Mouse (Mus musculus): Measurements from ENCODE around the gene Gngt1. TPM values are rescaled to one million over a fixed set of nuclear protein-coding genes. Genes with fewer than 3 reads are reported as not detected.
A peak's percentile ranks its signal among the peaks of the same experiment; 100 is the strongest.

Gngt1 gene
- polyA plus RNA-seq, 1 experiment from 2014 or later, result not detected

DNA sequence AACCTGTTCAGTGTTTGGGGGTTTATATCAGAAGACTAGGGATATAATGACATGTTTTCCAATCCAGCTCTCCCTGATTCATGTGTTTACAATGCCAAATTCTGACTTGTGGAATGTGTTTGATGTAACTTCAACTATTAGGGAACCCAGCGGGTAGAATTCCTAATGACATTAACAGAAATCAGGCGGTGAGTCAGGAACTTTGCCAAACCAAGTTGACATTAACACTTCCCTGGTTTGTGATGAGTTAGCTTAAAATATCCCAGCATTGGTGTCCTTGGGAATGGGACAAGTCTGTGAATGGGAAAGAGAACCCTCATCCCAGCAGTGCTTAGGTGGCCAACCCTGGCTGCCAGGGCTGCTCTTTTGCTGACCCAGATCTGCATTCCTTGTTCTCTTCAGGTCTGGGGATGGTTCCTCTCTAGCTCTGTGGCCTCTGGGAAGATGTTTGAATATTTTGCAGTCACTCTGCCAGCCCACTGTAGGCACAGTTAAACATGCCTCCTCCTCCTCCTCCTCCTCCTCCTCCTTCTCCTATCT lies 15.0 kb downstream of the Gngt1 start:
- Histone ChIP-seq H3K27me3 (no peaks in the 10 kb centered on the region), H3K4me2 (no peak overlapping the region), H3K9ac (no peak overlapping the region), H3K9me3 (no peaks in the 10 kb centered on the region), H3K4me1 (peaks cover 20% of the 10 kb centered on the region), H3K27ac (no peak overlapping the region), H3K36me3 (no peaks in the 10 kb centered on the region), H3K4me3 (no peak overlapping the region)
- WGBS, result 28% methylated on average over 2 of the region's 2 CpGs
- ATAC-seq (ENCODE audit: borderline replicate concordance, extremely low read depth, low FRiP score, low TSS enrichment), result 0 out of 2 replicates have a peak, but pooled peaks have one; percentile 9

DNA sequence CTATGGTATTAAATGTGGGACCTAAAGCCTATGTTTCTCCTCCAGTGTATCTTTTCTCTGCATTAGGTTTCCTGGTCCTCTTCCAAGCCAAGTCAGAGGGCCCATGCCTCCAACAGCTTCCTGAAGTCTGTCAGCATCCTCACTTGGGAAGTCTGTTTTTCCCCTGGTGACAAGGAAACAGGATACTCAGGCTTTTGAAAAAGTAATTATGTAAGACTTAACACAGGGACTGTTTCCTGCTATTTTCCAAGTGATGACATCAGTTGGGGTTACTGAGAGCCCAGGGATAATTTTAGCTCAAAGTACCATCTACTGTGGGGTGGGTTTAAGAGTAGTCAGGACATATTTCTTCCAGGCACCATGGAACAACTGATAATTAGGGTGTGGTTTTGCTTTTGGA lies 16.0 kb downstream of the Gngt1 start:
- H3K27ac ChIP-seq, result no peak overlapping the region; the same call in 1 of the 2 replicates
- H3K27me3 ChIP-seq, result no peaks in the 10 kb centered on the region
- H3K4me2 ChIP-seq, result no peak overlapping the region
- no peaks in the 10 kb centered on the region for H3K9me3 ChIP-seq
- H3K4me3 ChIP-seq, result no peak overlapping the region
- no peak for ATAC-seq (ENCODE audit: borderline replicate concordance, extremely low read depth, low FRiP score, low TSS enrichment)
- peaks cover 20% of the 10 kb centered on the region for H3K4me1 ChIP-seq
- no peak overlapping the region for H3K9ac ChIP-seq
- H3K36me3 ChIP-seq, result no peaks in the 10 kb centered on the region

DNA sequence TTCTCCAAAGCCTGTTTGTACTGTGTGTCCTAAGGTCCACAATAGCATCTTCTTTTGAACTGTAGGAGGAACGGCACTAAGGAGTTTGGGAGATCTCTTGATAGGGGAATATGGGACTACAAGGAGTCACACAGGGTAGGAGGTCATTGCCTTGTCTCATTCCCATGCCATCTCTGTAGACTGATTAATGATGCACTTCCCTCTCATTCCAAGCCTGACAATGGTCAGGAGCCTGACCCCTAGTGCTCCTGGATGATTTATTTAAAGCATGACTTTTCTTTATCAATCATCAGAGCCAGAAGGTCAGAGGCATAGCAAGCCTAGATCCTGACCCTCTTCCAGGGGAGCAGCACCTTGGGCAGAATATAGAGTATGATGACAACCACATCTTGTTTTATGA lies 29.1 kb downstream of the Gngt1 start:
- no peak for ATAC-seq (ENCODE audit: borderline replicate concordance, extremely low read depth, low FRiP score, low TSS enrichment)

DNA sequence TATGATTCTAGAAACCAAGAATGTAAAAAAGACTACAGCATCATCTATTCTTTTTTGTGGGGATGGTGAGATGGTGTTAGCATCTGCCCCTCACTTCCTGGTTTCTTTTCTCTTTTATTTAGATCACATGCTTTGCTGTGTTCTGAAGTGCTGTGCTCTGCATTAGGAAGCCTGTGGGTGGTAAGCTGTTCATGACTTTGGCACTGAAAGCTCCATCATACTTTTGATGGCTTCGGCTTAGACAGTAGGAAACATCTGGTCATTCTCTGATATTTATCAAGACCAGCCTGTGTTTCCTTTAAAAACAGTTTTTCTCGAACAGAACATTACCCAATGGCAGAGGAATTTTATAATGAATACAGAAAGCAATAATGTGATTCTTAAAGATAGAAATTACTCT lies 32.8 kb downstream of the Gngt1 start:
- Histone ChIP-seq H3K9me3 (no peaks in the 10 kb centered on the region), H3K4me3 (no peak overlapping the region), H3K4me1 (no peaks in the 10 kb centered on the region), H3K9ac (no peak overlapping the region), H3K36me3 (no peaks in the 10 kb centered on the region), H3K27ac (no peak overlapping the region), H3K27me3 (no peaks in the 10 kb centered on the region), H3K4me2 (no peak overlapping the region)
- 38% methylated on average over 2 of the region's 2 CpGs for WGBS
- ATAC-seq (ENCODE audit: borderline replicate concordance, extremely low read depth, low FRiP score, low TSS enrichment), result no peak

More for the DNA sequence above, 29.1 kb downstream of the Gngt1 start:
- Histone ChIP-seq H3K4me3 (no peak overlapping the region), H3K27me3 (no peaks in the 10 kb centered on the region), H3K9ac (no peak overlapping the region), H3K9me3 (no peaks in the 10 kb centered on the region), H3K27ac (no peak overlapping the region), H3K36me3 (no peaks in the 10 kb centered on the region), H3K4me1 (no peaks in the 10 kb centered on the region), H3K4me2 (no peak overlapping the region)
- 27% methylated on average over 1 of the region's 1 CpGs for WGBS

DNA sequence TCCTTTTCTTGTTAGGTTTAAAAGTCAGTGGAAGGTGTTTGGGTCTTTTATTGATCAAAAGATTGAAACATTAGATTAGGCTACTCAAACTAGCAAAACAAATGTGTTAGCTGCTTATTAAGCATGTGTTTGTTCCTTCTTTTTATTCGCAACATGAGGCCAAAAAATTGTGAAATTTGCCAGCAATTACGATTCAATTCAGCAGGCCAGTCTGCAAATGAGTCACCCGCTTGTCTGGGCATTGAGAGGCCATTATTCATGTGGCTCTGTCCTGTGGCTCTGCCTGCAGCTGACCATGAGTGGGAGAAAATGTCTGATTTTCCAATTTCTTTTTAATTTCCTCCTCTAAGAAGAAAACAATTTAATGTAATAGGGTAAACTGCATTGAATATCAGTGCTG lies 37.4 kb downstream of the Gngt1 start:
- no peak overlapping the region for H3K4me3 ChIP-seq
- H3K27me3 ChIP-seq, result no peaks in the 10 kb centered on the region
- 78% methylated on average over 3 of the region's 3 CpGs for WGBS

DNA sequence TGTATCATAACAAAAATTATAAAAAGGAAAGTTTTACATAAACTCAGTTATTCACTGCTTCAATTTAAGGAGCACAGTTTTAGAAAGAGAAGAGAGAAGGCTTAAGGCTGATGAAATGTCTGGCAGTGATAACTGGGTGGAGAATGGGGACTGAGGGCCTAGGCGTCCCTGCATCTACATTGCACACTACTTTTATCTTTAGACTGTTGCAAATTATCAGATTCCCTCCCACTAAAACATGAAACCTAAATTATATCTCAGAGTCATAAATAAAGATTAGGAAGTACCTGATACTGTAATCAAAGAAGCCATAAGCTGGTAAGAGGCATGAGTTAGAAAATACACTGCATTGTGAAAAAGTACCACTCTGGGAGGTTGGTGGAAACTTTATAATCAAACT lies 48.2 kb downstream of the Gngt1 start:
- WGBS, result 74% methylated on average over 1 of the region's 1 CpGs
- no peak for ATAC-seq (ENCODE audit: borderline replicate concordance, extremely low read depth, low FRiP score, low TSS enrichment)
- Histone ChIP-seq H3K36me3 (no peaks in the 10 kb centered on the region), H3K4me2 (no peak overlapping the region), H3K27me3 (no peaks in the 10 kb centered on the region), H3K27ac (no peak overlapping the region), H3K9me3 (no peaks in the 10 kb centered on the region), H3K4me3 (no peak overlapping the region), H3K9ac (no peak overlapping the region), H3K4me1 (no peaks in the 10 kb centered on the region)

More for the DNA sequence above, 37.4 kb downstream of the Gngt1 start:
- Histone ChIP-seq H3K9ac (no peak overlapping the region), H3K4me2 (no peak overlapping the region), H3K36me3 (no peaks in the 10 kb centered on the region), H3K9me3 (no peaks in the 10 kb centered on the region), H3K4me1 (no peaks in the 10 kb centered on the region), H3K27ac (no peak overlapping the region)
- no peak for ATAC-seq (ENCODE audit: borderline replicate concordance, extremely low read depth, low FRiP score, low TSS enrichment)

Other genes starting within 250 kb of the Gngt1 start
- 0.09 and 0.15 TPM in 2 replicates for gene Calcr, start 229.1 kb upstream of the Gngt1 start, polyA plus RNA-seq (2015; fragmentation: Nextera tagmentation; extraction: Ambion mirVana)
- 2.9 and 3.1 TPM in 2 replicates for gene Tfpi2, start 4.9 kb upstream of the Gngt1 start, polyA plus RNA-seq (2015; fragmentation: Nextera tagmentation; extraction: Ambion mirVana)
- 141 and 143 TPM in 2 replicates for gene Gng11, start 10.1 kb downstream of the Gngt1 start, polyA plus RNA-seq (2015; fragmentation: Nextera tagmentation; extraction: Ambion mirVana)
- 77.3 and 80.3 TPM in 2 replicates for gene Bet1, start 93.2 kb downstream of the Gngt1 start, polyA plus RNA-seq (2015; fragmentation: Nextera tagmentation; extraction: Ambion mirVana)

Data from lung, embryonic 15.5 days (tissue).